Mouse (Mus musculus) adrenal gland, adult (tissue): ENCODE results near the gene Stambpl1.

Experiments
- DNase-seq, 2 experiments: peaks; one replicate each; pipeline ENCODE4 v3.0.0; 2022 to 2023; ENCODE audit warnings: low spot score in 1 of 2; ENCODE audit not compliant: inconsistent age in 2 of 2

Stambpl1 gene

GRCm38 (mm10) chr19:34273073-34273472, 81.0 kb downstream of the Stambpl1 start:
- DNase-seq, result no peak

- peak in 1 of 2 experiments; percentile 43 for DNase-seq
These were observed 86.0 kb downstream of the Stambpl1 start for GRCm38 (mm10) chr19:34278078-34278477.

GRCm38 (mm10) chr19:34283614-34284013, 91.6 kb downstream of the Stambpl1 start:
- peak in 1 of 2 experiments; percentile 39 for DNase-seq

- DNase-seq, result peak in 1 of 2 experiments; percentile 65
These were observed 92.4 kb downstream of the Stambpl1 start for GRCm38 (mm10) chr19:34284383-34284782.

GRCm38 (mm10) chr19:34284826-34285225, 92.8 kb downstream of the Stambpl1 start:
- no peak for DNase-seq

- DNase-seq, result no peak
These were observed 95.2 kb downstream of the Stambpl1 start for GRCm38 (mm10) chr19:34287221-34287620.

GRCm38 (mm10) chr19:34287656-34288415, 95.8 kb downstream of the Stambpl1 start:
- DNase-seq, result no peak

GRCm38 (mm10) chr19:34288696-34289095, 96.7 kb downstream of the Stambpl1 start:
- no peak for DNase-seq
